Mouse (Mus musculus) testis, postnatal 14 days (tissue): ENCODE measurements around the gene Miga2.

Experiments used
- DNase-seq: peaks from one replicate; pipeline ENCODE4 v3.0.0; 2021; ENCODE audit warnings: low spot score

Miga2 gene

GRCm38 (mm10) chr2:30419112-30419511 lies 55.1 kb downstream of the Miga2 start:
- no peak for DNase-seq

- no peak for DNase-seq
Measured at GRCm38 (mm10) chr2:30421432-30421831, 57.4 kb downstream of the Miga2 start.

- DNase-seq: no peak
Measured at GRCm38 (mm10) chr2:30429156-30429555, 65.1 kb downstream of the Miga2 start.
